Mouse (Mus musculus): ENCODE measurements around the gene Bdh1.
"Not testable (repeated sequence)": the region's sequence is repeated elsewhere in the genome, so short reads cannot be mapped to it uniquely, and the experiment has no call there.

The Bdh1 gene

DNA sequence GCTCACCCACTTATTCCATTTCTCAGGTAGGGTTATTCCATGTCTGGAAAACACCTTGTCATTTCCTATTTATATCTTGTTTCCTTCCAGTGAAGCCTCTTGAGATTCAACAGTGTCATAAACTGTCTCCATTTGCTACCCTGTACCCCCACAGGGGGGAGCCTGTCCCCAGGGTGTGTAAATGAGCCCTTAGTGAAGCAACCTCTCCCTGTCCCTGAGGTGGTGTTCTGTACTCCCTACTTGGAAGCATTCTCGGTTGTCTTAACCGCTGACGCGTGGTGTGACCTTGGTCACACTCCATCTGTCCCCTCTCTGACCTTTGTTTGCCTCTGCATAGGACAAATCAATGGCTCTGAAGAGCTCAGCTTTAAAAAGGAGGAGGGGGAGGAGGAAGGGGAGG is 43.5 kb downstream of the Bdh1 start:
- DNase-seq = no peak

DNA sequence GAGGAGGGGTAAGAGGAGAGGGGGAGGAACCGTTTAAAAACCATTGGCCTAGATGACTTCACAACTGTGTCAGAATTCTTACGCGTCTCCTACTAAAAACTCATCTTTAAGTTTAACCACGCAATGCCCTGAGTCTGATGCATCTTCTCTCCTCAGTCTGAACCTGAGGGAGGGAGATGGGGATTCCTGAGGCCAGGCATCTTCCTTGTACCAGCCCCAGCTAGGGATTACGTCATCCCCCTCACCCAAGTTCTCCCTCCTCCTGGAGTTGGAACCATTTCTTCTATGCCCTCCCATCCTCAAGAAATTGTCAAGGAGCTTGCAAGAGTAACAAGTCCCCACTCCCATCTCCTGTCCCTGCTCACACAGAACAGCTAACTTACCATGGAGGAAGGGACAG is 44.0 kb downstream of the Bdh1 start:
- DNase-seq = no peak

DNA sequence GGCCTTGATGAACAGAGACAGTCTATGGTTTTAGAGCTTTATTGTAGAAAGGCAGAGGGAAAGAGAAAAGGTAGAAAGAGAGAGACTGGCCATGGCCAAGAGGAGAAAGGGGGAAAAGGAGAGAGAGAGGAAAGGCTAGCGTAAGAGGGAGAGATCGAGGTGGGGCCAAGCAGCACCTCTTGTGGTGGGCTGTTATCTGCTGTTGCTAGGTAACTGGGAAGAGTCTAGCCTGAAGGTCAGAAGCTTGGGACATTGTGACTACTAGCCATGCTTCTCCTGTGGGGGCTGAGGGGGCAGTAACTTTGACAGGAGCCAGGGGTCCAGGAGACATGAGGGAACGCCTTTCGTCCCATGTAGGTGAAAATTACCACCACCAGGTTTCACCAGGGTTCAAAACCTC is 48.7 kb downstream of the Bdh1 start:
- not testable (repeated sequence) for DNase-seq

DNA sequence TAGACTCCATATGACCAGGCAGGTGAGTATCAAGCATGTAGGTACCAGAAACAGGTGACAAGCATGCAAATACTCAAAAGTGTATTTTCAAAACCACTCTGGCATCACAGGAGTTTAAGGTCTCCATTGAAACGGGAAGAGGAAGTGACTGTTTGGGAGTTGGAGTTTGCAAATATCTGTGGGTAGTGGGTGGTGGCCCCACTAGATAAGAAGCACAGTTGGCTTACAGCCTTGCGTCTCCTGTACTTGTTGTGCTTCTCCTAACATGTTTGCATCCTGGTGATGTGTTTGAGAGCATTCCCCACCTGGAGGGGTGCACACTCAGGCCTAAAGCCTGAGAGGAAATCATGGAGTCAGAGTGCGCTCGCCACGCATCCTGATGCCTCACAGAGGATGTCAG is 49.9 kb downstream of the Bdh1 start:
- DNase-seq = no peak

DNA sequence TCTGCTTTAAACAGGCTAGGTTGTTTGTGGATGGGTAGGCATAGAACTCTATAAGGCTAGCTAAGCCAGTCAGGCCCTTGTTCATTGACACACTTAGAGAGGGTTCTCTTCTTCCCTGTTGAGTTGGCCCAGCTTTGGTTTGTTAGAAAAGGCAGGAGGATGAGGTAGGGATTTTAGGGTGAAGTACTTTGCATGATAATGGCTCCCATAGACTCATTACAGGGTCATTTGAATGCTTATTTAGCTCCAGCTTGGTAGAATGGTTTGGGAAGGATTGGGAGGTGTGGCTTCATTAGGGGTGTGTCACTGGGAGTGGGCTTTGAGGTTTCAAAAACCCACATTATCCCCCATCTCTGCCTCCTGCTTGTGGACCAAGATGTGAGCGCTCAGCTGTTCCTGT is 51.1 kb downstream of the Bdh1 start:
- no peak for DNase-seq

DNA sequence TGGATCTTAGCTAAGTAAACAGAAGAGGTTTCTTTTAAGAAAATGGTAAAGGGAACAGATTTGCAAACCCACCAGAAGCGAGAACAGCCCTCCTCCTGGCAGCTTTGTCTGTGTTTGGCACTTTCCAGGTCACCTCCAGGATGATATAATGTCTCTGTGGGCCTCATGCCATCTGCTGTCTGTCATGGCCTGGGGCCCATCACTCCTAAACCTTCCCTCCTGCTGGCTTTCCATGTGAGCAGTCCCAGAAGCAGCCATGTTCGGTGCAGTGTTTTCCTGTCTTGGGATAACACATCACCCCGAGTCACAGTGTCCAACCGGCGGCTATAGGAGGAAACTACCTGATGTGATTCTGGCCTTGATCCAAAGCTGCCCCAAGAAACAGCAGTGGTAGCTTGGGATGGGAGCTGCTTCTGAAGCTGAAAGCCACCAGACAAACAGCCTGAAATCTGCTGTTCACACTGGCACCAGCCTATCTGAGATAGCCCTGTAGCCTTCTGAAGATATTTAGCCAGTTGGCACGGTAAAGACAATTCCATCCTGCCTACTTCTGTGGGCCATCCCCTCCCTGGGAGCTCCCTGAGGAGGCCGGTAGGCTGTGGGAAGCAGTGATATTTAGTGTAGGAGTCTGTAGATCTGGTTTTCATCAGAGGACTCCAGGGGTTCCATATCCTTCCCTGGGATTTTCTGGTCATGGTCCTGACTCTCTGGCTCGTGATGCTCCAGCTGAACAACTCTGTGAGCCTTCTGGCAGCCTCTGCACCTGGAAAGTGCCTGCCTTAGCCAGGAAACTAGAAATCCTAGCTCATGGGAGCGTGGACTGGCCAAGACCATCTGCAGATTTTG is 53.3 kb downstream of the Bdh1 start:
- DNase-seq = no peak

DNA sequence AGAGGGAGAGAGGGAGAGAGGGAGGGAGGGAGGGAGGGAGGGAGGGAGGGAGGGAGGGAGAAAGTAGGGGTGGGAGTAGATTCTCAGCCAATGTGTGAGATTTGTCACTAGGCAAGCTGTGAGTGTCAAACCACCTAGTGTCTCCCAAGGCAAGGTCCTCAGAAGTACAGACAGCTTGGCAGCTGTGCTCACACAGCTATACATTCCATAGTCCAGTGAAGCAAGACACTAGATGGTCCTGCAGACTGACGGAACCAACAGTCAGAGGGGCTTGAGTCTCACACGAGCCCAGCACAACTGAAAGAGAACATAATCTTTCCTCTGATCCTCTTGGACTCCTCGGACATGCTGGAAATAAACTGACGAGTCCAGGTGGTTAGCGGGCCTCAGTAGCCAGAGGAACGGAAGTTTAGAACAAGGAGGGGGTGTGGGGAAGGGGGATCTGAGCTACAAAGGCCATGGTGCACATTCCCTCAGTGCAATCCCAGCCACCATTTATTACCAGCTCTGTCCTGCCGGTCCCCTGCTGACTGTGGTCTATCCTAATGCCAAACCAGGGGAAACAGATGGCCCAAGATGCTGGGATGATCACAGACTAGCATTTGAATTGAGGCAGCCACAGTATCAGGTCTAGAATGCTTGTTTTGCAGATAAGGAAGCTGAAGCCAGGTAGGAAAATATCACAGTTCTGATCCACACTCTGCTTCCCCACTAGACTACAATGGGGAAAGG is 55.0 kb downstream of the Bdh1 start:
- DNase-seq = no peak

DNA sequence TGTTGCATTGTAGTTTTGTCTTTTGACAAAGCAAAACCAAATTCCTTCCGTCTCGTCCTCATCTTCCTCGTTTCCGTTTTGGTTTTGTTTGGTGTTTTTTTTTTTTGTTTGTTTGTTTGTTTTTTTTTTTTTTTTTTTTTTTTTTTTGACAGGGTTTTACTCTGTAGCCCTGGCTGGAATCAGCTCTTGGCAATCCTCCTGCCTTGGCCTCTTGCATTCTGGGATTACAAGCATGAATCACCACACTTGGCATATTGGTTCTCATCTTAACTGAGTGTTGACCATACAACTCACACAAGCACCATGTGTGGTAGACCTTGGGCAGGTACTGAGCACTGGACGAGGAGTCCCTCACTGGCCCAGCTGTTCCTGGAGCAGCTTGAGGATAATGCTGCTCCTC is 63.3 kb downstream of the Bdh1 start:
- no peak for DNase-seq

DNA sequence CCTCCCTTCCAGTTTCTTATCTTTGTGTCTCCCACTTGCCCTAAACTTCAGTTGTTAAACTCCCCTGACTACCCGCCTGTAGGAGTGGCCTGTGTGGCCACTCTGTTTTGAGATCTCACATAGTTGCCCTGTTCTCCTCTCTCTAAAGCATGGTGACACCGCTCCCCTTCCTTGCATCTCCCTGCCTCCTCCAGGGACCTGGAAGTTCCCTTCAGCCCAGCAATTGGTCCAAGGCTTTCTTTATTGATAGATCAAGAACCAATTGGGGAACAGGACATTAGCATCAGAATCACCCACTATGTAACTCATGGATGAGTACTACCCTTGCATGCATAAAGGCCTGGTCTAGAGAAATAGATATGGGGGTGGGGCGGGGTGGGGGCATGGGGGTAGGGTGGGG is 65.2 kb downstream of the Bdh1 start:
- DNase-seq = no peak

DNA sequence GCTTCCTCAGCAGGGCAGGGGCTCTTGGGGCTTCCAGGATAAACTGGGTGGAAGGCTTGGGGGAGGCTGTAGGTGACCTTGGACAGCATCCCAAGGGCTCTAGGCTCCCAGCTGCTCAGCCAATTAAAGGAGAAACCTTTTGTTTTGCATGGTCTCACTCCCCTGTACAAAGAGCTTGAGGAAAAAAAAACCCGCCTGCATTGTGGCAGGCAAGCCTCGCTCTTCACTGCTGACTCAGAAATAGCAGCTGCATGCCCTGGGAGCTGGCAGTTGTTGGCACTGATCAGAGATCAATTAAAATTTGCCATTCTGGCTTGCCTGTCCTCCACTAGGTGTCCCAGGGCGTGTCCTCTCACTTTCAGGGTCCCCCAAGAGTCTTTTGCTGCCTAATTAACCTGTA is 67.0 kb downstream of the Bdh1 start:
- DNase-seq = no peak

DNA sequence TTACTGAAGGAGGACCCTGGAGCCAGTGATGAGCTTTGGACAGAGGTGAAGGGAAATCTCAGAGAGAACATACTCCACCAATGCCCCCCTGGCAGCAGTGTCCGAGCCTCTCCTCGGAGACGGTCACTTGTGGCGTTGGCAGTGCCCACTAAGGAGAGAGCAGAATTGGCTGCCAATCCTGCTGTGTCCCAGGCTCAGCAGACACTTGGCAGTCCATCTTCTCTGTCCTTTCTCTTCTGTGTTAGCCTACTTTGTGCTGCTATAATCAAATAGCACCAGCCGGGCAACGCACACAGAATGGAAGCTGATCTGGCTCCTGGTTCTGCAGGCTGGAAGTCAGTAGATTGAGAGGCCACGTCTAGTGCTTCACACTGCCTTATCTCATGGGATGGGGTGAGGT is 68.9 kb downstream of the Bdh1 start:
- DNase-seq = no peak

DNA sequence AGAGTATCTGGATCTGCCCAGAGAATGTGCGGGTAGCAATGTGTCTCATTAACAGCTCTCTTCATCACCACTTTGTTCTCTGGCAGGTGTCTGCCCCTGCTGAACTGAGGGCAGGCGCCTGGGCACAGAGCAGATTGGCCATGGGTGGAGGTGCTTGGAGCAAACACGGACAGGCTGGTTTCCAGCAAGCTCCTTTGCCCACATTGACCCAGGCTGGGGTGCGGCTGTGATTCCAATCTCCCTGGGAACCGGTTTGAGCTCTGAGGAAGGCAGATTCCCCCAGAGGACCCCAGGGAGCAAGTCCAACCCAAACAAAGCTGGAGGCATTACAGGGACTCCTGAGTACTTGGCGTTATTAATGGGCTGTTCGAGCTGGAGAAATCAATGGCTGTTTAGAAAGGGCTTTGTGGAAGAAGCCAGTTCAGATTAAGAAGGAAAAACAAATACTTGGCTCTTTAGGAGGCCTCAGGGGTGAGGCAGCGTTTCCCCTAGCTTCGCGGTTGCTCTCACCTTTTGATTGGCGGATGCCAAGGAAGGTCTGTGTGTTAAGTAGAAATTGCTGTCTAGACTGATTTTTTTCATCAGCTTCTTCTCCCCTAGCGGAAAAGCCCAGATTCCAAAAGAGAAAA is 71.0 kb downstream of the Bdh1 start:
- DNase-seq = no peak

DNA sequence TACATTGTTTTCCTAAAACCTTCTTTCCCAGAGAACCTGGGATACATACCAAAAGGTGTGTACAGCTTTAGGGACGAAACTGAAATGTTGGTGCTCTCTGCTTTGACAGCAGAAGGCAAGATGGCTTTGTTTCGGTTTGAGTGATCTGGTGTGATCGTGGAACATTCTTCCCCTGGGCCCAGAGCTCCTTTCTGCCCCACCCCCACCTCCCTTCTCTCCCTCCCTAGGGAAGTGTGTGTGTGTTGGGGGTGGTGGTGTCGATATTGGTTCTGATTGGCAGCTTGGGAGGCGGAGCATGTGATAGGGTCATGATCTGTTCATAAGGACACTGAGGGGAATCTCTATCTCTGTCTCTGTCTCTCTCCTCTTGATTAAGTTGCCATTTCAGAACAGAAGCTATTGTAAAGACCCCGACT is 71.5 kb downstream of the Bdh1 start:
- DNase-seq = no peak

DNA sequence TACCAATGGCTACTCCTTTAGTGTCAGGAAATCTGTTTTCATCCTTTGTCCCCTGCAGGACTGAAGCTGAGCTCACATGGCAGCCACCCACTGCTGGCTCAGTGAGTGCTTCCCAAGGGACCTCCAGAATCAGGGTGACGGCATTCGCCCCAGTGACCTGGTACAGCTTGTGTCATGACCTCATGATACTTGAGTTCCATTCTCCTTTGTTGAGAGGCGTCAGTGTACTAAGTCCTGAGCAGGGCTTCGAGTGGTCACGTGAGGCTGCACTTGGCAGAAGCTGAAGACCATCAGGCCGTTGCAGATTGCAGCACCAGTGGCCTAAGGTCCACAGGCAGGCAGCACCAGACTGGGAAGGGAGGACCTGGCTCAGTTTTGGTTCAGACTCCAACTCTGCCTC is 71.9 kb downstream of the Bdh1 start:
- no peak for DNase-seq

DNA sequence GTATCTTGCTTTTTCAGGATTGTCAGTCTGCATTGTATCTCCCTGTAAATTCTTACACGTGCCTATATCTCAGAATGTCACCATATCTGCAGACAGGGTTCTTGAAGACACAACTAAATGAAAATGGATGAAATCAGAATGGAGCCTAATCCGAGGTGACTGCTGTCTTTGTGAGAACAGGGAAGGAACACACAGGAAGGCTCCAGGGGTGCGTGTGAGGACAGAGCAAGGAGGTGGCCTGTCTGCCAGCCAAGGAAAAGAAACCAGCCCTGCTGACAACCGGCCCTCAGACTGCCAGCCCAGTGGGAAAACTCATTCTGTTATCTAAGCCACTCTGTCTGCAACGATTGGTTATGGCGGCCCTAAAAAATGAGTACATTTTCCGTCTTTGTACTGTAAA is 73.3 kb downstream of the Bdh1 start:
- DNase-seq = no peak

DNA sequence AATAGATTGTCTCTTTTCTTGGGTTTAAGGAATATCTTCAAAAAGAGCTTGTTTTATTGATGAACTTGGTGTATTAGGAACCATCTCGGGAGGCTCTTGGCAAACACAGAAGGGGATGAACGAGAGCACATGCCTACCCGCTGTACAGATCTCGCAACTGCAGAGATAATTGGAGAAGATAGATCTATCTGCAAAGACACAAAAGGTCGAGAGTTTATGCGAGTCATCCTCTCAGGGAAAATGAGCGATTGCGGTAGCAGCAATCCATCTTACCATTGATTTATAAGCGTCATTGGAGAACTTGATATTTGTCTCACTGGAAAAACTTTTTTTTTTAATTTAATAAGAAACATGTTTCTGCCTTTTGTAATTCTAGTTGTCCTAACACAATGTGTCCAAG is 73.7 kb downstream of the Bdh1 start:
- no peak for DNase-seq

DNA sequence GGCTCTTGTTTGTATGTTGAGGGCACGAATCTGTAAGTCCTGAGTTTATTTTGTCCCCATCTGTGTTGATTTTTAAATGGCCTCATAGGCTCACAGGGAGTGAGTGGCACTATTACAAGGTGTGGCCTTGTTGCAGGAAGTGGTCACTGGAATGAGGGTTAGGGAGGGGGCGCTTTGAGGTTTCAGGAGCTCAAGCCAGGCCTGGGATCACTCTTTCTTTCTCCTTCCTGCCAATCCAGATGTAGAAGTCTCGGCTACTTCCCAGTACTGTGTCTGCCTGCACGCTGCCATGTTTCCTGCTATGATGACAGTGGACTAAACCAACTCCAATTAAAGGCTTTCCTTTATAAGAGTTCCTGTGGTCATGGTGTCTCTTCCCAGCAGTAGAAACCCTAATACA is 76.3 kb downstream of the Bdh1 start:
- no peak for DNase-seq

DNA sequence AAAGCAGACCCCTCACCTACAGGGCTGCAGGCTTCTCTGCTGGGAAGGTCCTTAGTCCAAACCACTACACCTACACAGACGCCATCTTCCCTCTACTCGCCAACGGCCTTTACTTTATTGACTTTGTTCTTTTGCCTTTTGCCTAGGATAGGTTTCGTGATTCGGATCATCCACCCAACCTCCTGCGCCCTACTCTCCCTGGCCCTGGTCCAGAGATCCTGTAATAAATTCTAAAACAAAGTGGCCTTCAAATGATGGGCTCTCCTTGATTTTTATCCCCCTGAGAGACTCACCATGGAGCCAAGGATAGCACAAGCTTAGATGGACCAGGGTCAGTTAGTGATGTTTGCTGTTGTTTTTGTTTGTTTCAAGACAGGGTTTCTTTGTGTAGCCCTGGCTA is 76.9 kb downstream of the Bdh1 start:
- DNase-seq = no peak

DNA sequence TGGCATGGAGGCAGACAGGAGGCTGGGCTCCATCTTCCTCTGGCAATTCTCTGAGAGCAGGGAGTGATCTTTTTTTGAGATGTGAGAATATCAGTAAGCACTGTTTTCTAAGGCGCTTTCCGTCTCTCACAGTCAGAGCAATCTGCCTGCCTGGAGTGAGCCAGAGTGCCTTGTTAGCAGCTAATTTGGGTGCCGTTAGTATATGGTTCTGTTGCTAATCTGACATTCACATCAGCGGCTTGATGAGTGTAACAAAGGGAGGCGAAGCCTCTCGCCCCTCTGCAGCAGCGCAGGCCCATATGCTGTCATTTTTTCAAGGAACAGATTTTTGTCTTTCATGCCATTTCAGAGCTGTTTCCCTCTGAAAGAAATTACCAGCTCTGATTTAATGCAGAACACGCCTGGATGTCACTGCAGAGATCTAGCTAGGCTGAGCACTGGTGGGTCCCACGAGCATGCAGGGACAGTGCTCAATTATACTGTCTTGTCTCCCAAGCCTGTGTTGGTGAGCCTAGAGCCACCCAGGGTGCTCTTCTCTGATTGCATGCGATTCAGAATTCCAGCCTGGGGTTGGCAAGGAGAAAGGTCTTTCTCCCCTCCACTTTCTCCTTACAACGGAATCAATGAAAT is 77.7 kb downstream of the Bdh1 start:
- no peak for DNase-seq

DNA sequence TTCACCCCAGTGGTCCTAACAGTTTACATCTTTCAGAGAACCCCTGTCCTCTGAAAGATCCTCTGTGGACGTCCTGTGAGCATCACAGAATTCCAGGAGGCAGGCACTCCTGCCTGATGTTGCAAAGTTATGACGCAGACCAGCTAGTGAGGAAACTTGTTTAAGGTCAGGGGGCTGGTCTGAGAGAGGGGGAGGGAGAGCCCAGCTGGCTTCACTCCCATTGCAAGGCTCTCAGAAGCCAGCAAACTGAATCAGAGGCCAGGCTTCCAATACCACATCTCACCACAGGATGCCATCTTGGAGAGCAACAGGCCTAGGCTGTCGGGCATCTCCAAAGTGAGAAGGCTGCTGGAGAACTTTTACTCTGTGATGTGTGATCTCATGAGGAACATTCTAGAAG is 78.5 kb downstream of the Bdh1 start:
- DNase-seq = no peak

DNA sequence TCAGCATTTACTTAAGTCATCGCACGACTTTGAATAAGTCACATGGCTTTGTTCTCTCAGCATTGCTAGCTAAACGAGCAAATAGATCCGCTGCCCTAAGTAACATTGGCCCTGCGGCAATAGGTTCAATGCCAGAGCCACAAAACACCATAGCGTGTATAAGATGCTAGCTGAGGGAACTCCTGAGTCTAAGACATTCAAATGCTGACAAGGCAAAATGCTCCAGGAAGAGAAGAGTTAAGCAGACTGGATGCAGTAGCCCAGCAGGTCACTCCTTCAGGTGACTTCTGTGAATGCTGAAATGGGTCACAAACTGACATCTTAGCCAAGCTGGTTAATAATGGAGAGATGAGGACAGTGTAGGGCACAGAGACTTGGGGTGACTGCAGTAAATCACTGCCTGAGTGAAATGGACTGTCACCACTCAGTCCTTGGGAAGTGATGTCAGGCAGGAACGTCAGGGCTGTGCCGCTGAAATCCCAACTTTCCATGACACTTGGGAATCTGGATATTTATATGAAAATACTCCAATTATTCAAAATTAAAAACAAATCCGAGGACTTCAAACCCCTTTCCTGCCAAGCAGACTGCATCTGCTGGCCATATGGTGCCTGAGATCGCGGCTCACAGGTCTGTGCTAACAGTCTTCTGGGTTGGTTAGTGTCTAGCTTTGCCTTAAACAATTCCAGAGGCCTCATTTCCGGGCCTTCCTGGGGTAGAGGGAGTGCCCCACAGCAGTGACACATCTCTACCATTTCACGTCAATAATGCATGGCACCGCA is 79.1 kb downstream of the Bdh1 start:
- DNase-seq = no peak

DNA sequence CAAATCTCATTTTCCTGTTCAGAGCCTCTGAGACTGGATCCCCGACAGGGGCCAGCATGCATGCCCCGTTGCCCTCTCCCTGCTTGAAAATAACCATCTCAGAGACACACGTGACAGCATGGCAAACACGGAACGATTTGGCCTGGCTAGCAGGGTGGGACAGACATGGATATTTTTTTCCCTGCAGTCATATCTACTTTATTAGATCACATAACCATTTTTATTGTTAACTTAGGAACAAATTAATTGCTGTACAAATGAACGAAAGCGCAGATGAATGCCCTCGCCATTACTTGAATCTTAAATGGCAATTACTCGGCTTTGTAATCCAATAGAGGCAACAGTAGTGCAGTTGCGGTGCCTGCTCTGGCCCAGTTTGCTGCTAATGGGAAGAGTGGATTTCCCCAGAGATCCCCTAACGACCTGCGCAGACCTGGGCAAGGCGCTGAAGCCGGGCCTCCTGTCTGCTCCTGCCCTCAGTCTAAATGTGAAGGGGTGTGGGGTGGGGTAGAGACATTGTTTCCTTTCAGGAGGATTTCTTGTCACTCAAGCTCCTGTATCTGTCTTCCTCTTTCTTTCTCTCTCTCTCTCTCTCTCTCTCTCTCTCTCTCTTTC is 79.8 kb downstream of the Bdh1 start:
- DNase-seq = no peak
